Mouse (Mus musculus) naive thymus-derived CD4-positive, alpha-beta T cell, adult 2 months (primary cell): Measurements from ENCODE around the gene Retreg3.

Experiments
- DNase-seq: peaks from one replicate; pipeline ENCODE4 v3.0.0-alpha.2; 2011; ENCODE audit warnings: low read depth

Gene Retreg3

DNA sequence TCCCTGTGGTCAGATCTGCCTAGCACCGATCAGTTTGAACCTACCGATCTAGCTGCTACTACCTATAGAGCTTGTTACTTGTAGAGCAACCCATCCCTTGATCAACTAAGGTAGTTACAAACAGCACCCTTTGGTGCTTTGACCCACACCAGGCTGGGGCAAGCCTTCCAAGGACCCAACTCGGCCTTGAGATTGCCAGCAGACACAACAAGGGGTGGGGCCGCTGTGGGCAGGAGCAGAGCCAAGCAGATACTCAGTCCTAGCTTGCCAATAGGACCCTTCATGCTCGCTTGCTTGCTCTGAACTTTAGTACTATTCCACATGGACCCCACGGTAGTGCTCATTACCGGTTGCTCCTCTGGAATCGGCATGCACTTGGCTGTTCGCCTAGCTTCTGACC lies 41.6 kb downstream of the Retreg3 start, which contains the start of gene Hsd17b1:
Gene Hsd17b1 (plus strand): TSS at position 291 of the 400 bp plus-strand sequence.
- no peak for DNase-seq

DNA sequence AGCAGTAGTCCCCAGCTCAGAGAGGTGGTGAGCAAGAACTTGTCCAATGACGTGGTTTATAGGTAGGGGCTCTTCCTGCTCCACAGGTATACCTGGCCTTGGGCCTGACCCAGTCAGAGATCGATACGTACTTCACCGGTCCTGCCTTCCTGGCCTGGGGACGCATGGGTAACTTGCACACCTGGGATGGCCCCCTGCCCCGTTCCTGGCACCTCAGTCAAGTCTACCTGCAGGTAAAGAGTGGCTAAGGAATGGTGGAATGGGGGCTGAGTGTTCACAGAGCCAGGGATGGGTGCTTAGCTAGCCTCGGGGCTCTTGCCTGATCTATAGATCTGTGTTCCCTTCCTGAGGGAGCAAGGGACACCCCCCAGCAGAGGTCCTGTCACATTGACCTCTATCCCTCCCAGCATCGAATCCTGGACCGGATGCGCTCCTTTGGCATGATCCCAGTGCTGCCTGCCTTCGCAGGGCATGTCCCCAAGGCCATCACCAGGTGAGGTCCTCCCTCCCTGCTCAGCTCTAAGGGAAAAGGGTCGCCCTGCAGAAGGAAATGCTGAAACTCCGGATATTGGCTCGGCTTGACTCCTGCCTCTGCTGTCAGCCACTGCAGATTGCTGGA lies 47.8 kb downstream of the Retreg3 start:
- no peak for DNase-seq

DNA sequence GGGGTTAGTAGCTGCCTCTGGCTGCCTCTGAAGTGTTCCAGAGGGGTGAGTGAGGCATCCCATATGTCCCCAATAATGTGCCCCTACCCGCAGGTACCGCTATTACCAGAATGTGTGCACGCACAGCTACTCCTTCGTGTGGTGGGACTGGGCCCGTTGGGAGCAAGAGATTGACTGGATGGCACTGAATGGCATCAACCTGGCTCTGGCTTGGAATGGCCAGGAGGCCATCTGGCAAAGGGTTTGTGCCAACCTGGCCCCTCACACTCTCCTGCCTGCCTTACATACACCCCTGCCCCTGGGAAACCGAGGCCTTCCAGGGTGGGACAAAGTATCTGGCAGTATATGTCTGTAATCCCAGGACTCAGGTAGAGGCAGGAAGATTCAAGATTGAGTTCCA lies 48.7 kb downstream of the Retreg3 start:
- DNase-seq, result no peak

DNA sequence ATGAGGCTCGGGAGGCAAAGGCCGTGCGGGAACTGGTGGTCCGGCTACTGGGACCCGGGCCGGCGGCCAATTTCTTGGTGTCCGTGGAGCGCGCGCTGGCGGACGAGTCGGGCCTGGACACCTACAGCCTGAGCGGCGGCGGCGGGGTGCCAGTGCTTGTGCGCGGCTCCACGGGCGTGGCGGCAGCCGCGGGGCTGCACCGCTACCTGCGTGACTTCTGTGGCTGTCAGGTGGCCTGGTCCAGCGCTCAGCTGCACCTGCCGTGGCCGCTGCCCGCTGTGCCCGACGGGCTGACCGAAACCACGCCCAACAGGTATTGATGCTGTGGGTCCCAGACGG lies 49.5 kb downstream of the Retreg3 start:
- no peak for DNase-seq

DNA sequence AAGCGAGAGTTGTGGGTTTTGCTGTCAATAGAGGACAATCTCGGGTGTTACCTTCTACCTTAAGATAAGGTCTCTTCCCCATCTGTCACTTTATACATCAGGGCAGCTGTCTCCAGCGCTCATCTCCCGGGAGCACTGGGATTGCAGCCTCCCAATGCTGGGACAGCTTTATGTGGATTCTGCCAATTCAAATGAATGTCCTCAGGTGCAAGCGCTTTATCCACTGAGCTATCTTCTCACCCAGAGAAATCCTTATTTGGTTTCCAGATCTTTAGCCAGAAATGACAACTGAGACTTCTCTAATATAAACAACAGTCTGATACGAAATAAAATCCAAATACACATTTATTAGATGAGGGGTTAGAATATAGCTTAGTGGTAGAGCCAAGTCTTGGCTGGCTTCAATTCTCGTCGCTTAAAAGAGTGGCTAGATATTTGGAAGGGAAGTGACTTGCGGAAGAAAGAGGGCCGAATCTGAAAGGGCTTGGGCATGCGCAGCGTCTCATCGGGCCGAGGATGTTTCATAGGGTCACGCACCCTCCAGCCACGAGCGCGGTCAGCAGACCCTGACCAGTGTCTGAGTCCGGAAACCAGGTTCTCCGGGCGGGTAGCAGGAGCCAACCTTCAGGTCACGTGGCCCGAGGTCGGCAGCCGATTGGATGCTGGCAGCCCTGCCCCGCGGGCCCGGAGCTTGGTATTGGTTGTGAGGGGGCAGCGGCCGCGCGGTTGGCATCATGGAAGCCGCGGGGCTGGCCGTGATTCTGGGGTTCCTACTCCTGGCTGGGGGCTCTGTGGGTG lies 50.1 kb downstream of the Retreg3 start, which contains the start of gene Naglu:
Gene Naglu (plus strand): TSS at position 622 of the 798 bp plus-strand sequence.
- DNase-seq, result peak; percentile 90

DNA sequence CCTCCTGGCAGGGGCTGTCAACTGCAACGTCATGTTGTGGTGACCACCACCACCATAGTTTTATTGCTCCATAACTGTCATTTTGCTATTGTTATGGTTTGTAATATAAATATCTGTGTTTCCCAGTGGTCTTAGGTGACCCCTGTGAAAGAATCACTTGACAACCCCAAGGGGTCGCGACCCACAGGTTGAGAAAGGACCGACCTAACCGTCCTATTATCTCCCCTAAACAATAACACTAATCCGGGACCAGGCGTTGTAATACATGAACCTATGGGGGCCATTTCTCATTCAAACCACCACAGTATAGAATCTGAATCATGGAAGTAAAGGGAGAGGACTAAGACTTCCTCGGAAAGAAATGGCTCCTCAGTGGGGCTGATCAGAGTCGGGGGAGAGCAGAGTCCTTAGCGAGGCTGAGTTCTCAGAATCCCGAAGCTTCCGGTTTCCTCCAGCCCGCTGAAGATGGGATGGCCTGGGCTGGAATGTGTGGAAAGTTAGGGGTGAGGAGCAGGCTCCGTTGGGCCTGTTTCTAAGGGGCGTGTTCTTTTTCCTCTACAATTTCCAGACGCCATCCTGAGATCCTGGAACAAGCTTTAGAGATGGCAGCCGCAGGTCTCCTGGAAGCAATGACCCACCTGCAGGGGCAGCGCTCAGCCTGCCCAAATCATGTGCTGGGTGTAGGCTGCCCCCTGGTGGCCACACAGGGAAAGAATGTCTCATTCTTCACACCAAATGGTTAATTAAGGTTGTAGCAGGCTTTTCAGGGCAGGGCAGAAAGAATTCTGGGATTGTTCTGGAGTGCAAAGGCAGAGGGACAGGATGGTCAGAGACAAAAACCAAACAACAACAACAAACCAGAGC lies 52.9 kb downstream of the Retreg3 start:
- DNase-seq, result peak; percentile 88

DNA sequence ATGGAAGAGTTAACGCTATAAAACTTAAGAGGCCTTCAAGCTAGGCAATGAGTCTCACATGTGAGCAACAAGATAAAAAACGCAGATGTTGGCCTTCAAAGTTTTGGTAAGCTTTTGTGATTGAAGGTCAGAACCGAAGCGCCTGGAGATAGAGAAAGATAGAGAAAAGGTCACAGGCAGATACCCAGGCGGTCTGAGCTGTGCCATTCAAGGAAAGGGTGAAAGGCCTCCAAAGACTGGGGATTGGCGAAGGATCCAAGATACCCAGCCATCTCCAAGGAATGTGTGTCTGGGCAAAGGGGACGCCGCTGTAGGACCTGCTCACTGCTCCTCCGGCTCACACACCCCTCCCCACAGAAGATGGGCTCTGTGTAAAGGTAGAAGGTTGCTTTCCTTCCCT lies 54.7 kb downstream of the Retreg3 start:
- DNase-seq, result no peak

DNA sequence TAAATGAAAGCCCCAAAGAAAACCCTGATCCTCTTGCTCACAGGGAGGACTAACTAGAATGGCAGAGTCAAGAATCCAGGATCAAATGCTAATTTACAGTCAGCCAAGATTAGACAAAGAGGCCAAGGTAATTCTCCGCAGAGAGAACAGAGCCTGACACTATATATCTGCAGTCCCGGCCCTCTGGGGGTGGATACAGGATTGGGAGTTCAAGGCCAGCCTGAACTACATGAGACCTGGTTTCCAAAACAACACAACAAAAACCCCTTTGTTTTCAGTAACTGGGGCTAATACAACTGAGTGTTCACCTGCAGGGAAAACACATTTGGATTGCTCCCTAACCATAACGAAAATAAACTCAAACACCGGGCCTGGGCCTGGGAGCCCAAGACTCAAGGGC lies 55.2 kb downstream of the Retreg3 start:
- DNase-seq, result peak; percentile 39

DNA sequence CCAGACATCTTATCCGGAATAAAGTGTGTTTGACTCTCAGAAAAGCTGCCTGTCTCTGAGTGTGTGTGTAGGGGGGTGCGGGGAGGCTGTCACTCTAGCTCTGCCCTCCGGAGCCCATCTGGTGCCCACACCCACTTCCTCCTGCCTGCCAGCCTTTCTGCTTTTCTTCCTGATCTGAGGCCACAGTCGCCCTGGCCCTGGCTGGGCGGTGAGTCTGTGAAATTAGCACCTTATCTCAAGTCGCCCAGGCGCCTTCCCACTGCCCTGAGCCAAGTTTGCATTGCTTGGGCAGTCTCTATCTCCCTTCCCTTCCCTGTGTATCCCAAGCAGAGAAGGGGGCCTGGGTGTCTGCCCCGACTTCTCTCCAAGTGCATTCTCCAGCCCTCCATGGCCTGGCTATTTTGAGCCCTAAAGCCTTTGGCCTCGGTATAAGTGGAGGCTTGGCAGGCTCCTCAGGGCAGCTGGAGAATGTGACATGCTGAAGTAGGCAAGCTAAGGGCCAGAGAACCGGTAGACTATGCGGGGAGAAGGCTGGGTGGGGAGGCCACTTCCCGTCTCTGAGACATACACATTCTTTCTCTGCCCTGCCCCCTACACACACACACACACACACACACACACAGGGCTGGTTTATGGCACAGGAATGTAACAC lies 55.9 kb downstream of the Retreg3 start:
- DNase-seq, result peak; percentile 72

DNA sequence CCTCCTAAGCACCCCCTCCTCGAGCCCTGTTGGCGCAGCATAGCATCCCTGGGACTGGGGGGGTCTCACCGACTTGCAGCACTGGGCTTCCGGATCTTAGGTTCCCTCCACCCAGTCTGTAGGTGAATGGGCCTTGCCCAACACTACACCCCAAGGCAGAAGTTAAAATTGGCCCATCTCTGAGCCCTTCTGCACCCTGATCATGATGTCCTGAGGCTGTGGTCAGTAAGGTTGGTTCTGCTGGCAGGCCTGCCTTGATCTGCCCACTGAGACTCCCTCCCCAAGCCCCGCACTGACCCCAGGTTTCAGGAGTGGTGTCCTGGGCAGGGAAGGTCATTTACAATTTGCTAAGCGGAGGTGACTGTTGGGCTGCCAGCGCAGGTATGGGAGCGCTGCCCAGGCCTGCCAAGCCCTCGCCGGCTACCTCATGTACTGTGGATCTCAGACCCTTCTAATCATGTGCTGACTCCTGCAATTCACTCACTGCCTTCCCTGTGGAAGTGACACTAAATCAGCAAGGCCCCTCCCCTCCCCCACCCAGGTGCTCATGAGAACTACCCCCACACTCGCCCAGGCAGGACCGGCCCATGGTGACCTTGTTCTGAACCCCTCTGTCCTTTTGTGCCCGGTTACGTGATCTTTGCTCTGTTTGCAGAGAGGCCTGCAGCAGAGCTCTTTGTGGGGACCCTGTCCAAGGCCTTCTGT lies 56.6 kb downstream of the Retreg3 start:
- no peak for DNase-seq

DNA sequence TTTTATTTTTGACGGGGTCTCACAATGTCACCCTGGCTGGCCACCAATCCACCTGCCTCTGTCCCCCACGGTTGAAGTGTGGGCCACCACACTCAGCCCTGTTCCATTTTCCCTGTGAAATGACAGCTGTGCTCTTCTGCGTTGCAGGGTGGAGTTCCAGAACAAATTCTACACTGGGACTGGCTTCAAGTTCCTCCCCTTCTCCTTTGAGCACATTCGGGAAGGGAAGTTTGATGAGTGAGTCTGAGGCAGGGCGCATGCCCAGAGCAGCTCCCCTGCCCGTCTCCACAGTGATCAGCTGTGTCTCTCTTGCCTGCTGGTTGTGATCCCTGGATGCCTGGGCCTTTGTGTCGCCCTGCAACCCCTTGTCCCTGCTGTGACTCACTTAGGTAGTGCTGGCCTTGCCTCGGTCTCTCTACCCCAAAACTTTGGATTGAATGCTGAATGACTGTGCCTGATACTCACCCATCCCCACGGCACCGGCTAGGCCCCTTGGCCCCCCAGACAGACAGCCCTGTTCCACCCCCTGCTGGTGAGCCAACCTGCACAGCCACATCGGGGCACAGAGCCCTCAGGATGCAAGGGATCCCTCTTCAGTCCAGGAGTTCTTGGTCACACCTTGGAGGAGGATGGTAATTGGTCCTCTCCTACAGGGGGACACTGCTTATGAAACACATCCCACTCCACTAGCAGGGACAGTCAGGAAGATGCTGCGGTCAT lies 57.4 kb downstream of the Retreg3 start:
- DNase-seq, result no peak

DNA sequence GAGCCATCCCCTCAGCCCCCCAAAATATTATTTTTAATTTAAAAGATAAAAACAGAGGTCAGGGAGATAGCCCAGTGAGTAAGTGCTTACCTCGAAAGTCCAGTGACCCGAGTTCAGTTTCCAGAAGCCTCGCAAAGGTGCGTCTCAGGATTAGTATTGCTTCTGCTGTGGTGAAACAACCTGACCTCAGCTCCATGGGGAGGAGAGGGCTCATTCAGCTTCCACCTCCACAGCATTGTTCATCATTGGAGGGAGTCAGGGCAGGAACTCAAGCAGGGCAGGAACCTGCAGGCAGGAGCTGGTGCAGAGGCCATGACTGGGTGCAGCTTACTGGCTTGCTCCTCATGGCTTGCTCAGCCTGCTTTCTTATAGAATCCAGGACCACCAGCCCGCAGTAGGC lies 58.6 kb downstream of the Retreg3 start:
- no peak for DNase-seq

DNA sequence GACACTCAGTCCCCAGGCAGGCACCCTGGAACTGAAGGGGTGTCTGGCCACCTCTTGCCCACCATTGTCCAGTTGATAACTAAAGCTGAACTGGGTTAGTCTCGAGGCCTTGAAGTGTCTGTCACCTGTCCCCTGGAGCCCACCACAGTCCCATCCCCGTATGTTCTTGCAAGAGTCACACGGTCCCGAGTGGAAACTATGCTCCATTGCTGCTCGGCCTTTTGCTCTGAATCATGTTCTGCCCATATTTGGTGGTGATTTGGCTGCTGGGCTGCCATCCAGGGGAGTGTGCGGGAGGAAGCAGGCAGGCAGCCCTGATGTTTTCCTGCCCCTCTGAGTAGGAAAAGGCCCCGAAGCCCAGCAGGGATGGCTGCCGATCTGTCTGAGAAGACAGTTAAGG lies 59.6 kb downstream of the Retreg3 start:
- no peak for DNase-seq

DNA sequence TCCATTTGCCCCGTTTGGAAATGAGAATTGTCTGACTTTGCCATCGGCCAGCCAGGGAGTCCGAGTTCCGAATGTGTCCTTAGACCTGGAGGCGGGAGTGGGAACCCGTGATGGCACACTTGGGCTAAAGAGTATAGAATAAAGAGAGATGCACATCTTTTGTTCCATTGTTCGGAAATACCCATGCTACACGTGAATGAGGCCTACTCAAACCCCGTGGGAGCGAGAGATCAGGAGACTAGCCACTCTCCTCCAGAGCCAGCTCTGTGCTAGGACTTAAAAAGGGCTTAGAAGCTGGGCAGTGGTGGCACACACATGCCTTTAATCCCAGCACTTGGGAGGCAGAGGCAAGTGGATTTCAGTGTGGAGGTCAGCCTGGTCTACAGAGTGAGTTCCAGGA lies 60.2 kb downstream of the Retreg3 start:
- DNase-seq, result no peak

DNA sequence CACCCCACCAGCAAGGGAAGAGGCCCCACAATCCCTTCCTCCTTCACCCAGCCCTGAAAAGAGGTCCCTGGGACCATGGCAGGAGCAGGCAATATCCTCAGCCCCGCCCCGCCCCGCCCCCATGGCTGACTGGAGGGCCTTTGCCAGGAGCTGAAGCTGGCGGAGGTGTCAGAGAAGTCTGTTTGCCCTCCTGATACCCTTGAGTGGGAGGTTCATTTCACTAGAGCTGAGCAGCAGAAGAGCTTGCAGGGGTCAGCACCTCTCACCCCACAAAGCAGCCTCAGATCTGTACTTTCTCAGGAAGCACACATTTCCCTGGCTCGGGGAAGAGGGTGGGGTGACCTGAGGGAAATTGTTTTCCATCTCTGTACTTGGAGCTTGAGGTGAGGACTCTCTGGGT lies 61.0 kb downstream of the Retreg3 start:
- DNase-seq, result no peak

DNA sequence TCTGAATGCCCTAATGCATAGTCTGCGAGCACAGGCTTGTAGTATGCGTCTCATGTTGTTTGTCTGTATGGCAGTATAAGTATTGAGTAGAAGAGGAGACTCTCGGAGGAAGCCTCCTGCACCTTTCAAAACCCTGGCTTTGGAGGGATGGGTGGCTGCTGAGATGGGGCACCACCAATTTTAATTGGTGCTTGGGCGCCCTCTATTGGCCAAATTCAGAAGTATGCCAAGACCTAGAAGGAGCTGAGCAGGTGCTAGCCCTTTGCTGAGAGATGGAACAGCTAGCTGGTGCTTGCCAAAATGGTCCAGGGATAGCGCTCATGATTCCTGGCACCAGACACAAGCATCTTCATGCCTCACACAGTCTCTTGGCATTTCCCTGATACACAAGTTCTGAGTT lies 61.8 kb downstream of the Retreg3 start:
- peak; percentile 93 for DNase-seq

DNA sequence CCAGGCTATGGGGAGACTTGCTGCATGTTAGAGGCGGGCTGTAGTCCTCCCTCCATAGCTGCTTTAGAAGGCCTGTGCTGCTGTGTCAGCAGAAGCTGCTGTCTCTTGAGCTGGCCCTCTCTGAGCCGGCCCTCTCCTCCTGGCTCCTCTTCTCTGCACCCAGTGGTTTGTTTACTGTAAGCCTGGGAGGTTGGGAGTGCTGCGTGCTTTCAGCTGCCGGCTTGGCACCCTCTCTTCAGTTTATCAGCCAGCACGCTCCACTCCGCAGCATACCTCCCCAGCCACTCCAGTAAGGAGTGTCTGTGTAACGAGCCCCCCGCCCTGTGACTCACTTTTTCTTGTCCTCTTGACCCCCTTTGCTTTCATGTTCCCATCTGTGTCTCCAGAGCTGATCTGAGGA lies 62.8 kb downstream of the Retreg3 start:
- DNase-seq, result no peak

DNA sequence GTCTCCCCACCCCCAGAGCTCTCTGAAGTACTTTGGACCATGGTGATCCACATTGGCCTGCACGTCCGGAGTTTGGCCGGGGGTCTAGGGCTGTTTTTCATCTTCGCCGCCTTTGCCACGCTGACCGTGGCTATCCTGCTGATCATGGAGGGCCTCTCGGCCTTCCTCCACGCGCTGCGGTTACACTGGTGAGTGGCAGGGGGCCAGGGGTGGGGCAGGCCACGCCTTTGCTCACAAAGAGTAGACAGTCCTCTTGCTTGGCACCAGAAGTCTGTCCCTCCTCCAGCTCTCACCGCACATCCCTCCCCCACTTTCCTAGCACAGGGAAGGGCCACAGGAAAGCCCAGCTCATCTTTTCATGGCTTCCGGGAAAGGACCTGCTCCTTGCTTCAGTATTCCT lies 64.3 kb downstream of the Retreg3 start:
- DNase-seq, result no peak

DNA sequence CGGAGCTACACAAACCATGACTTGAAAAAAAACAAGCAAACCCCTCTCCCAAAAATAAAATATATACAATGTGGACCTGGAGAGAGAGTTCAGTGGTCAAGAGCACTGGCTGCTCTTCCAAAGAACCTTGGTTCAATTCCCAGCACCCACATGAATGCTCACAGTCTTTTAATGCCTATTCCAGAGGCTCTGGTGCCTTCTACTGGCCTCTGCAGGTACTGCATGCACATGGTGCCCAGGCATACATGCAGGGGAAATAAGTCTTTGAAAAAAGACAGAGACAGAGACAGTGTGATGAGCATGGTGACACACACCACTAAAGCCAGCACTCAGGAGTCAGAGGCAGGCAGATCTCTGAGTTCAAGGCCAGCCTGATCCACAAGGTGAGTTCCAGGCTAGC lies 65.7 kb downstream of the Retreg3 start:
- DNase-seq, result peak; percentile 58

DNA sequence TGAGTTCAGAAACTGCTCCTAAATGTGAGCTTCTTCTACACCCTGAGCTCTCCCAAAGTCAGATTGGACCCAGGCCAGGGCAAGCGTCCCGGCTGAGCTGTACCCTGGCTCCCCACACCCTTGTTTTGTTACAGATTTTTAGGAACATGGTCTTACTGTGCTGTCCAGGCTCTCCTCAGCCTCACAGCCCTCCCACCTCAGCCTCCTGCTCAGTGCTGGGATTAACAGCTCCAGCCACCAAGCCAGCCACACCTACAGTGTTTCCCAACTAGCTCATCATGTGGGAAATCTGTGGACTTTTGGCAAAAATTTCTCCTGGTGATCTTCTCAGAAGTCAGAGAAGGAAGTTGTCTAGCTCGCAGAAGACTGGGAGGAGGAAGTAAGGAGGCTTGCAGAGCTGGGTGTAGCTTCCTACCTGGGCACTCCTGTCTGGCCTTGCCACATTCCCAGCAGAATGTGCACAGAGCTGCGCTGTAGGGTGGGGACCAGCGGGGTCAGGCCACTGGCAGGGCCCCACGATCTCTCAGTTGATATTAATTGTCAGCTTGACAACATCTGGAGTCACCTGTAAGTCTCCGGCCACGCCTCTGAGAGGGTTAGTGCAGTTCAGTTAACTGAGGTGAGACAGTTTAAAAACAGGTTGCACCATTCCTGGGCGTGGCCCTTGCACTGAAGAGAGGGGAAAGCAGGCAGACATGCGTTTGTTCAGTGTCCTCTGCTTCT lies 66.8 kb downstream of the Retreg3 start:
- no peak for DNase-seq
